Mouse (Mus musculus) G1E (cell line): ENCODE data around the gene 1700011L22Rik.
A peak's percentile ranks its signal among the peaks of the same experiment; 100 is the strongest.

ENCODE experiments used
- CTCF ChIP-seq: IDR thresholded peaks from 2 replicates; pipeline ENCODE4 v1.5.1; 2012; ENCODE audit warnings: low read depth, low read length, inconsistent platforms, mixed read lengths
- GATA2 ChIP-seq: IDR thresholded peaks from 2 replicates; pipeline ENCODE4 v1.6.1; 2012; ENCODE audit warnings: low read depth, low read length, inconsistent platforms, borderline replicate concordance

DNA sequence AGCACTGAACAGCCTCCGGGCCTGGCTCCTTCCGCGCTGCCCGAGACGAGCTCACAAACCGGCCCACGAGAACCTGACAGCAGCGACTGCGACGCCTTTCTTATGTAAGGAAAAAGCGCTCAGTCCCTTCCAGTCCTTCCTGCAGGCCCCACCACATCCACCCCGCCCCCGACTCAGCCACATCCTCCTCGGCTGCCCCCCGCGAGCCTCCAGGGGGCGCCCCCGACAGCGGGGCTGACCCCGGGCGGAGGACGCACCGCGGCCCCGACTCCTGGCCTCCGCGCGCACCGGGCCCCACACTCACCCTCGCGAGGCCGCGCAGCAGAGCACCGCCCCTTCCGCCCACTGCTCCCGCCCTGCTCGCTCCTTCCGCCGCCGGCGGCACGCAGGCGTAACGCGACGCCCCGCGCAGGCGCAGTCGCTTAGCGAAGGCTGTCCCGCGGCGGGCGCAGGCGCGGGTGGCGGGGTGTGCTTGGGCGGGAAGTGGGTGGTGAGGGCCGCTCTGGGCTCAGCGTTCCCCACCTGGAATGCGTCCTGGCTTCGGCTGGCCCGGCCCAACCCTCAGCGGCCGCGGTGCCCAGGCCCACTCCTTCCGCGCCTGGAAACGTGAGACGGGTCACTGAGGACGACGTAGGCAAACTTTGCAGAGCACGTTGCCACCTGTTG, 46.4 kb upstream of the 1700011L22Rik start, which contains the start of gene Mmaa:
- TF ChIP-seq GATA2 (no peak), CTCF (0 out of 2 replicates have a peak, but pooled peaks have one; percentile 14)
